Mouse (Mus musculus) spleen, postnatal 4 days (tissue): ENCODE results near the gene Hpcal1.
"Not testable (repeated sequence)": the region's sequence is repeated elsewhere in the genome, so short reads cannot be mapped to it uniquely, and the experiment has no call there.

Source experiments
- DNase-seq, 2 experiments: peaks; one replicate each; pipeline ENCODE4 v3.0.0; 2022; ENCODE audit warnings: low spot score in 2 of 2

Gene Hpcal1

DNA sequence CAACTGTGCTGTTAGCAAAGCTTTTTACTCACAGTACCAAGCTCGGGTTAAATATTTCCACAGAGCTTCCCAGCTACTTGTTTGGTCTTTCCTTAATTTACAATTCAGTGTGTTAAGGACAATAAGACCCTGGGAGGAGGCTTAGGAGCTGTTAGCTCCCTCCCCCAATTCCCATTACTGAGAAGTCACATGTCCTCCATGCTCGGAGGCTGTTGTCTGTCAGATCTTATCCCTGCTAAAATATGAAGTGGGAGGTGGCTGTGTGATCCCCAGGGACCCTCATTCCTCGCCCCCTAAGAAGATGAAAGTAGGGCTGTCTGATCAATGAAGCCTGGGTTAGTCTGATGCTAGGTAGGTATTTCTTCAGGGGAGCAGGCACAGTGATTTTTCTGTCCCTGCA, 88.4 kb downstream of the Hpcal1 start:
- no peak for DNase-seq

GRCm38 (mm10) chr12:17789486-17789885, 98.8 kb downstream of the Hpcal1 start:
- no peak for DNase-seq

- no peak for DNase-seq
Measured at GRCm38 (mm10) chr12:17791111-17791510, 100.5 kb downstream of the Hpcal1 start.

GRCm38 (mm10) chr12:17792756-17793155, 102.1 kb downstream of the Hpcal1 start:
- DNase-seq = no peak

- peak; percentile 25 to 81 for DNase-seq
Measured at GRCm38 (mm10) chr12:17795660-17796278, 105.1 kb downstream of the Hpcal1 start.

DNA sequence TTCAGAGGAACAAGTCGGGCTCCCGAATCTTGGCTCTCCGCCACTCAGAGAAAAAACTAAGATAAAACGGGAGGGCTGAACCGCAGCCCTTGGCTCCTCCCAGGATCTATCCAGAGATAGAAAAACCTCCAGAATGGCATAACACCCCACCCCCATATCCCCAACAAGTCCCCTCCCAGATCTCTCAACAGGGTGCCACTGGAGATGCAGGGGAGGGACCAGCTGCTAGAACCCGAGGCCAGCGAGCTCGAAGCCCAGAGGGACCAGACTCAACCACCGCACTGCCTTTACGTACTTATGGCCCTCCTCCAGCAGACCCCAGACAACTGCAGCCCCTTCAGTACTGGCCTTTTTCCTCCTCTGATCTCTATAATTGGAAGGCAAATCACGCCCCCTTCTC, 107.6 kb downstream of the Hpcal1 start:
- peak in 1 of 2 experiments; percentile 8 for DNase-seq

DNA sequence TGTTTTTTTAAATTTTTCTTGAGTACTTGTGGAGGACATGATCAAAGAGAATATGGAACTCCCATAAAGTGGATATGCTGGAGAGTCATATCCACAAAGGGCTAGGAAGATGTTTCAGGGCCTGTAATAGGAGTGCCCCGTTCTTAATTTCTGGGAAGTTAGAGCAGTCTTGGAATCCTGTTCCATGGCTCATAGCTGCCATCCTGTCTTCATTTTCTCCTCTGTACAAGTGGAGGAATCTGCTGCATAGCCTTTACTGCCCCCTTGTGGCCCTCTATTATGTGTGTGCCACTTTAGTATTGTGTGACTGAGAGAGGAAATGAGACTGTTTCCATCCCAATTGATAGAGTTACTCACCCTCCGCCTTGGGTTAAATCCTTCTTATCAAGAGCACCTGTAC, 117.9 kb downstream of the Hpcal1 start:
- DNase-seq = peak; percentile 29 to 67

- DNase-seq = not testable (repeated sequence)
Measured at GRCm38 (mm10) chr12:17835279-17835678, 144.6 kb downstream of the Hpcal1 start.
